Mouse (Mus musculus) embryonic facial prominence, embryonic 15.5 days (tissue): ENCODE results near the gene Cd84. TPM values are rescaled to one million over a fixed set of nuclear protein-coding genes. Genes with fewer than 3 reads are reported as not detected.

Experiments used
- ATAC-seq: fragments of 200-750 bp; cut with Nextera tagmentation; 2 replicates; pipeline ENCODE4 v1.8.0; 2017; ENCODE audit warnings: low read depth, moderate TSS enrichment; ENCODE audit not compliant: insufficient number of reproducible peaks, low FRiP score, low TSS enrichment
- H3K27ac ChIP-seq: fragments of 300-500 bp; sonication (generic); replicated peaks from 2 replicates; pipeline ENCODE4 v1.5.1; 2015; ENCODE audit warnings: mild to moderate bottlenecking, inconsistent platforms
- H3K27me3 ChIP-seq: fragments of 300-500 bp; sonication (generic); 2 replicates; pipeline ENCODE4 v1.6.1; 2015; ENCODE audit warnings: inconsistent platforms
- H3K36me3 ChIP-seq: fragments of 300-500 bp; sonication (generic); 2 replicates; pipeline ENCODE4 v1.6.1; 2015; ENCODE audit warnings: mild to moderate bottlenecking, inconsistent platforms
- H3K4me1 ChIP-seq: fragments of 300-500 bp; sonication (generic); 2 replicates; pipeline ENCODE4 v1.6.1; 2015; ENCODE audit warnings: inconsistent platforms
- H3K4me2 ChIP-seq: fragments of 300-500 bp; sonication (generic); replicated peaks from 2 replicates; pipeline ENCODE4 v1.6.1; 2015; ENCODE audit warnings: mild to moderate bottlenecking, inconsistent platforms
- H3K4me3 ChIP-seq: fragments of 300-500 bp; sonication (generic); replicated peaks from 2 replicates; pipeline ENCODE4 v1.5.1; 2015; ENCODE audit warnings: mild to moderate bottlenecking, inconsistent platforms
- H3K9ac ChIP-seq: fragments of 300-500 bp; sonication (generic); 2 replicates; pipeline ENCODE4 v1.6.1; 2015; ENCODE audit warnings: inconsistent platforms
- H3K9me3 ChIP-seq: fragments of 300-500 bp; sonication (generic); replicated peaks from 2 replicates; pipeline ENCODE4 v1.6.1; 2016; ENCODE audit warnings: inconsistent platforms
- WGBS: fragments of 180-500 bp; shearing (Covaris S2); methylation state at CpG from one replicate; pipeline ENCODE4 v1.1.7; 2015; 5-methylcytosine and 5-hydroxymethylcytosine counted together
- polyA plus RNA-seq: library from polyadenylated mRNA; unstranded; fragments of >200 nt; fragmentation: Nextera tagmentation; extraction: Ambion mirVana; gene quantifications from 2 replicates; pipeline ENCODE4 v1.2.1, GENCODE M21; 2015

Cd84 gene
- polyA plus RNA-seq, 1 experiment from 2014 or later: 2.1 TPM

DNA sequence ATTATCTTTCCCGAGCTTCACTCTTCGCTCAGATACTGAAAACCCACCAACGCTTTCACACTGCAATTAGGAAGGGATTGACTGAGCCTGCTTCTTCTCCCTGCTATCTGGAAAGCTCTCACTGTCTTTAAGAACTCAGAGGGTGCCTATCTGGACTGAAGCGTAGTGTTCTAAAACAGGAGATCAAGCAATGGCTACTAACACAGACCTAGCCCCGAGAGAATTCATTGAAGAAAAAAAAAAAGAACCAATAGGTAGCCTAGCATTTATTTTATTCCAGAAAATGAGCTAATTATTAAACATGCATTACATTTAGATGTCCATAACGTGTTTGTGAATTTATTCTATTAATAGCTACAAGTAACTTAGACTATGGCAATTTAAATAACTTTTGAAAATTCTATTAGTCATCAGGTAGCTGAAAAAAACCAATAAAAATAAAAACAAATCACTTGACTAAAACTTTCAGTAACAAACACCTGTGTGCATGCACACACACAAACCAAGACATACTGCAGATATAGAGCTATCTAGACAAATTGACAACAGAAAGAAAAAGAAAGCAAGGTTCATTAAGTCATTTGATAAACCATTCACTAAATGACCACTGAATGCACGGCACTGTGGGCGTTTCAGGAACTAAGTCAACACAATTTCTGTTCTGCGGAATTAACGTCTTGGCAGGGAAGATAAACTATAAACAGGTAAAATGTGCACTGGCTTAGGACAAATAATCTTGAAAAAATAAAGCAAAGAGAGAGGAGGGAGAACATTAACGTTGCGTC, 78.8 kb downstream of the Cd84 start:
- H3K4me2 ChIP-seq: no peak overlapping the region
- no peaks in the 10 kb centered on the region for H3K27me3 ChIP-seq
- H3K4me3 ChIP-seq: no peak overlapping the region
- WGBS: 83% methylated on average over 12 of the region's 12 CpGs
- H3K4me1 ChIP-seq: no peaks in the 10 kb centered on the region
- H3K36me3 ChIP-seq: no peaks in the 10 kb centered on the region
- no peak for ATAC-seq
- H3K9ac ChIP-seq: no peak overlapping the region
- H3K27ac ChIP-seq: no peak overlapping the region
- no peaks in the 10 kb centered on the region for H3K9me3 ChIP-seq

DNA sequence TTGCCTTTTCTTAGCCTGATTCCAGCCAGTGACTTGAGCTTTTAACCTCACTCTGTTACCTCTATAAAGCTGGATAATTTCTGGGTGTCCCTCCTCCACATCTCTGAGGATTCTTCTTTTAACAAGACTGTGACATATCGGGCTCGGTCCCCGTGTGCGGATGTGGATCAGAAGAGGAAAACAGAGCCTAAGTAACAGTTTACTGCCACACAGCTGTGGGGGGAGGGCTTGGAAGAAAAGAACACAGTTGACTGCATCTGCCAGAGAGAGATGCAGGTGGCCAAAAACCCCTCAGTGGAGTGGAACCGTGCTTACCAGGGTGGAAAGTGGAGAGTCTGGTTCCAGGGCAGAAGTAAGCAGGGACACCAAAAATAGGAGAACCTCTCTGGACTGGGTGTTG, 79.7 kb downstream of the Cd84 start:
- WGBS: 82% methylated on average over 5 of the region's 5 CpGs
- no peak overlapping the region for H3K9ac ChIP-seq
- no peaks in the 10 kb centered on the region for H3K27me3 ChIP-seq
- H3K9me3 ChIP-seq: no peaks in the 10 kb centered on the region
- H3K4me1 ChIP-seq: no peaks in the 10 kb centered on the region
- no peak overlapping the region for H3K27ac ChIP-seq
- no peak overlapping the region for H3K4me2 ChIP-seq
- no peak for ATAC-seq
- H3K4me3 ChIP-seq: no peak overlapping the region
- no peaks in the 10 kb centered on the region for H3K36me3 ChIP-seq

DNA sequence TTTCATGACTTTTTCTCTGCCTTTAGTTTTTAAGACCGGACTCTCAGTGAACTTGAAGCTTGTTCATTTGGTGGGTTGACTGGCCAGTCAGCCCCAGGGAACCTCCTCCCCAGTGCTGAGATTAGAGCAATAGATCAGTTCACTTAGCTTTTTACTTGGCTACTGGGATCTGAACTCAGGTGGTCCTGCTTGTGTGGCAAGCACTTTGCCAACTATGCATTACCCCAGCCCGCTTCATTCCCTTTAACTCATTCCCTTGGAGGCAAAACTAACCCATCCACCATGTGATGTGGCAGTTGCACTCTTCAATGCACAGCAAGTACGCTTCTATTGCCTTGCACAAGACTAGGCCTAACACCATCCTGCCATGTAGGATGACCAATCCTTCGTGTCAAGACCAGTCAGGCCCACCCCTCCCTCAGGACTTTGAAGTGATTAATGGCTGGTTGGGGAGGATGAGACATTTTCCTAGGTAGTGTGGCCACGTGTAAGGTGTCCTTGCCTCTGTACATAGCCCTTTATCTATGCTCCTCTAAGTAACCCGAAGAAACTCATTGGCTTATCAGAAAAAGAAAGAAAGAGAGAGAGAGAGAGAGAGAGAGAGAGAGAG, 80.5 kb downstream of the Cd84 start:
- WGBS: 70% methylated on average over 6 of the region's 6 CpGs
- H3K9ac ChIP-seq: no peak overlapping the region
- H3K4me3 ChIP-seq: no peak overlapping the region
- H3K36me3 ChIP-seq: no peaks in the 10 kb centered on the region
- no peak for ATAC-seq
- H3K4me1 ChIP-seq: no peaks in the 10 kb centered on the region
- no peak overlapping the region for H3K27ac ChIP-seq
- H3K4me2 ChIP-seq: no peak overlapping the region
- H3K9me3 ChIP-seq: no peaks in the 10 kb centered on the region
- H3K27me3 ChIP-seq: no peaks in the 10 kb centered on the region

DNA sequence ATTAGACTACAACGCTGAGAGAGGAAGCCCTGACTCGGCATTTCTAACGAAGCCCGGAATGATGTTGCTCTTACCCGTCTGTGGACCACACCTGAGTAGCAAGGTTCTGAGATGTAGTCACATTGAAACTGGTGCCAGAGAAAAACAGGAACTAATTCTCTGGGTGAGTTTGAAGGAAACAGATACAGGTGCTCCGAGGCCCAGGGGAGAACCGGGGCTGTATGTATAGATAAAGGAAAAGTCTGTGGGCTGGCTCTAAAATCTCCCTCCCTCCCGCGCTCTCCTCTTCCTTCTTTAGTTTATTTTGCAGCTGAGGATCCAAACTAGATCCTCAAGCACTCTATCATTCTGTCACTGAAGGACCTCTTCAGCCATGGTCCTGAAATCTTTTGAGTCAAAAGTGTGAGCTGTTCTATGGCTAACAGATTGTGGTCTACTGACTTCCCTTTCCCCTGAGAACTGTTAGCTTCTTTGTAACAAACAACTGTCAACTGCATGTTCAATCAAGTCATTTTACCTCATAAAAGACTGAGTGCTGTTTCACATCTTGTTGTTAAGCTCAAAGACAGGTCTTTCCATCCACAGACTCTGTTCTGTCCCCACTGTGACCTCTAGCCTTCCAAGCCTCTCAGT, 81.6 kb downstream of the Cd84 start:
- 79% methylated on average over 9 of the region's 9 CpGs for WGBS
- Histone ChIP-seq H3K27me3 (no peaks in the 10 kb centered on the region), H3K4me3 (no peak overlapping the region), H3K9me3 (no peaks in the 10 kb centered on the region), H3K9ac (no peak overlapping the region), H3K36me3 (no peaks in the 10 kb centered on the region), H3K4me2 (no peak overlapping the region), H3K4me1 (no peaks in the 10 kb centered on the region), H3K27ac (no peak overlapping the region)
- no peak for ATAC-seq

DNA sequence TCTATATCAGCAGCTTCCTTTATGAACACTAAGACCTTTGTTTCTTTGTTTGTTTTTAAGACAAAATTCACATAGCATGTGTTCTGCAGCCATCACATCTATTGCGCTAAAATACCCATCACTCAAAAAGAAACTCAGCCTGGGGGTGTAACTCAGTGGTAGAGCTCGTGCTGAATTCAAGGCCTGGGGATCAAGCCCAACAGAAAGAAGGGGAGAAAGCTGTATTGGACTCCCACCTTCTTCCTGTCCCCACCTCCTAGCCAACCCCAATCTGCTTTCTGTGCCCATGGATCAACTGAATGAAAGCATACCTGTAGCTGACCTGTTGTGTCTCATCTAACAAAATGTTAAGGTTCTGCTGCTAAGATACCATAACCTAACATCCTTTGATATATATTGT, 82.1 kb downstream of the Cd84 start:
- ATAC-seq: no peak
- 63% methylated on average over 2 of the region's 2 CpGs for WGBS

DNA sequence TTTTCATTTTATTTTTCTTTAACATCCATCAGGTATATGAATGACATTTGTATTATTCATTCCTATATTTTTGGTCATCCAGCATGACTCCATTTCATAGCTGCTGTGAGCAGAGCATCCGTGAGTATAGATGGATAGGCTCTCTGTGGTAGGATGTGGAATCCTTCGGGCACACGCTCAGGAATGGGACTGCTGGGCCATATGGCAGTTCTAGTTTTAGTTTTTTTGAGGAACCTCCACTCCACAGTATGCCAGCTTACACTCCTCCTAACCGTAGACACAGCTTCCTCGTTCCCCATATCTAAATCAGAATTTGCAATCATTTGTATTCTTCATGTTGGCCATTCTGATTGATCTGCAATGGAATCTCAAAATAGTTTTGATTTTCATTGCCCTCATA, 83.3 kb downstream of the Cd84 start:
- H3K4me1 ChIP-seq: no peaks in the 10 kb centered on the region

More for the DNA sequence above, 82.1 kb downstream of the Cd84 start:
- Histone ChIP-seq H3K36me3 (no peaks in the 10 kb centered on the region), H3K4me3 (no peak overlapping the region), H3K27me3 (no peaks in the 10 kb centered on the region), H3K4me2 (no peak overlapping the region), H3K9me3 (no peaks in the 10 kb centered on the region), H3K4me1 (no peaks in the 10 kb centered on the region), H3K9ac (no peak overlapping the region), H3K27ac (no peak overlapping the region)

DNA sequence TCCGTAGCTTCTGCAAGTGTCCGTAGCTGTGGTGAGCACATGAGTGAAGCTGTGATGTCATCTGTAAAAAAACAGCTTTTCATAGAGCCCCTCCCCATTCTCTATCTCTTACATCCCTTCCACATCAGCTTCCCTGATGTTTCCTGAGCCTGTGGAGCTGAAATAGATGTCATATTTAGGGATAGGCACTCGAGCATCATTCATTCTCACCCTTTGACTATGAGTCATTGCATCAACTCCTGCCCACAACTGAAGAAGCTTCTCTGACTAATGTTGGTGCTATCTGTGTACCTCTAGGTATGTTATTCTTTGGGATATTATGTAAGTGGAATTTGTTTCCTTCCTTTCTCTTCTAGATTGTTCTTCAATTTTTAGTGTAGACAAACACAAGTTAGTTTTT, 85.4 kb downstream of the Cd84 start:
- 75% methylated on average over 3 of the region's 3 CpGs for WGBS

More for the DNA sequence above, 83.3 kb downstream of the Cd84 start:
- Histone ChIP-seq H3K27me3 (no peaks in the 10 kb centered on the region), H3K9me3 (no peaks in the 10 kb centered on the region), H3K27ac (no peak overlapping the region), H3K9ac (no peak overlapping the region), H3K36me3 (no peaks in the 10 kb centered on the region), H3K4me3 (no peak overlapping the region), H3K4me2 (no peak overlapping the region)
- WGBS: 89% methylated on average over 5 of the region's 5 CpGs
- no peak for ATAC-seq

DNA sequence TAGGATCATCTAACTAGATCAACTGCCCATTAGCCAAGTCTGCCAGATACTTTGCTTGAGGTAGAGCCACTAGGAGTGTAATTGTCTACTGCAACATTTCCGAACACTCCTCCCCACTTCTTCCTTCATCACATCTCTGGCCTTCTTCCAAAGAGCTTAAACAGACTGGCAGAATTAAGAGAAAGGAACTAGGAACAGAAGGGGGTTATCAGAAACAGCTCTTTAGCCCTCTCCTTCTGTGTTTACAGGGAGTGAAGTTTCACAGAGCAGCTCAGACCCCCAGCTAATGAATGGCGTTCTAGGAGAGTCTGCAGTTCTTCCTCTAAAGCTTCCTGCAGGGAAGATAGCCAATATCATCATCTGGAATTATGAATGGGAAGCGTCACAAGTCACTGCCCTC, 94.4 kb downstream of the Cd84 start:
- Histone ChIP-seq H3K9me3 (no peaks in the 10 kb centered on the region), H3K4me3 (no peak overlapping the region), H3K9ac (no peak overlapping the region), H3K36me3 (no peaks in the 10 kb centered on the region), H3K4me2 (no peak overlapping the region), H3K4me1 (no peaks in the 10 kb centered on the region), H3K27ac (no peak overlapping the region), H3K27me3 (no peaks in the 10 kb centered on the region)
- 49% methylated on average over 3 of the region's 3 CpGs for WGBS
- ATAC-seq: no peak

More for the DNA sequence above, 85.4 kb downstream of the Cd84 start:
- Histone ChIP-seq H3K4me3 (no peak overlapping the region), H3K27me3 (no peaks in the 10 kb centered on the region), H3K9ac (no peak overlapping the region), H3K4me2 (no peak overlapping the region), H3K9me3 (no peaks in the 10 kb centered on the region), H3K4me1 (no peaks in the 10 kb centered on the region), H3K36me3 (no peaks in the 10 kb centered on the region), H3K27ac (no peak overlapping the region)
- no peak for ATAC-seq

DNA sequence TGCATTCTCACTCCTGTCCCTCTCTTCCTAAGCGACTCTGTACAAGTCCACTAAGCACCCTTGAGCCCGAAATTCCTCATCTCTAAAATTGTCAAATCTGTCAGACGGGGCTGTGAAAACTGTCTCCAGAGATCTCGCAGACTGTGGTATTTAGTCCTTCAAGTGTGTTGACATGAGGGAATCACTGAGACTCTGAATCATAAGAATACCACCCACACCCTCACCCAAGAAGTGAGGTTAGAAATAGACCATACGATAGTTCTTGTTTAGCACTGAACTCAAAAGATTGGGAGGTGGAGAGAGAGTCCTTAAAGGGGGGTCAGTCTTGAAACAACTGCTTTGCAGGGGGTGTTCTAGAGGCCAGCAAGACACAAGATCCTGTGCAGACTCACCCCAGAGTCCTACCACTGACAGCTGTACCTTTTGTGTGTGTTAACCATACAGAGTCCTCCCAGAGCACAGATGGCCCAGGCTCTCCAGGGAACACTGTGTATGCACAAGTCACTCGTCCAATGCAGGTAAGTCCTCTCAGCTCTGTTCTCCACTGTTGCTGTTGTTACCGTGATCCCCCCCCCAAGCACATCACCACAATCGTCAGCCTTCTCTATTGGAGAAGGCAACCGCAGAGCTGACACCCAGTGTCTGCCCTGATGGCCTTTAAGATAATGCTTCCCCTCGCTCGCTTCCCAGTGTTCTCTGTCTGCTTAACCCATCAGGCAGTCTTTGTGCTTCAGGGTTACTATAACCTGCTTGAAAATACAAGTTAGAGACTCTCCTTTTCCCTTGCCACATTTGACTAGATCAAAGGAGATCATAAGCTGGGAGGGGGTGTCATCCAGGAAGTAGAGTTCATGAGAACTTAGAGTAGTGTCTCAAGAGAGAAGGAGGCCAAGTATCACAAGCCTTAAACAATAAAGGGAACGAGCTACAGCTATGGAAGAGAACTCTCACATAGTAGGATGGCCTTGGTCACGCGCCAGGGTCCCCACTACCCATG, 99.8 kb downstream of the Cd84 start:
- no peak overlapping the region for H3K4me2 ChIP-seq
- no peak overlapping the region for H3K27ac ChIP-seq
- no peaks in the 10 kb centered on the region for H3K36me3 ChIP-seq
- H3K4me3 ChIP-seq: no peak overlapping the region
- ATAC-seq: no peak
- H3K9ac ChIP-seq: no peak overlapping the region
- WGBS: 77% methylated on average over 14 of the region's 14 CpGs
- no peaks in the 10 kb centered on the region for H3K9me3 ChIP-seq
- no peaks in the 10 kb centered on the region for H3K4me1 ChIP-seq
- no peaks in the 10 kb centered on the region for H3K27me3 ChIP-seq
